Mouse (Mus musculus) inflammation-experienced regulatory T-cells, adult 16 weeks (primary cell): ENCODE measurements around the gene Wrb. TPM values are rescaled to one million over a fixed set of nuclear protein-coding genes. Genes with fewer than 3 reads are reported as not detected.

Source experiments
- polyA plus RNA-seq: library from polyadenylated mRNA; unstranded; fragments of 100-300 nt; shearing (Covaris generic); gene quantifications from one replicate; pipeline ENCODE4 v1.2.1, GENCODE M21; 2017

The Wrb gene
- 14.8 TPM for polyA plus RNA-seq

GRCm38 (mm10) chr16:96145110-96145800 is at the start of gene Wrb:
Wrb (plus strand) TSS chr16:96145407.

GRCm38 (mm10) chr16:96127657-96128344 is 17.4 kb upstream of the Wrb start, which contains the start of gene Hmgn1:
Hmgn1 (minus strand) TSS chr16:96127729.

DNA sequence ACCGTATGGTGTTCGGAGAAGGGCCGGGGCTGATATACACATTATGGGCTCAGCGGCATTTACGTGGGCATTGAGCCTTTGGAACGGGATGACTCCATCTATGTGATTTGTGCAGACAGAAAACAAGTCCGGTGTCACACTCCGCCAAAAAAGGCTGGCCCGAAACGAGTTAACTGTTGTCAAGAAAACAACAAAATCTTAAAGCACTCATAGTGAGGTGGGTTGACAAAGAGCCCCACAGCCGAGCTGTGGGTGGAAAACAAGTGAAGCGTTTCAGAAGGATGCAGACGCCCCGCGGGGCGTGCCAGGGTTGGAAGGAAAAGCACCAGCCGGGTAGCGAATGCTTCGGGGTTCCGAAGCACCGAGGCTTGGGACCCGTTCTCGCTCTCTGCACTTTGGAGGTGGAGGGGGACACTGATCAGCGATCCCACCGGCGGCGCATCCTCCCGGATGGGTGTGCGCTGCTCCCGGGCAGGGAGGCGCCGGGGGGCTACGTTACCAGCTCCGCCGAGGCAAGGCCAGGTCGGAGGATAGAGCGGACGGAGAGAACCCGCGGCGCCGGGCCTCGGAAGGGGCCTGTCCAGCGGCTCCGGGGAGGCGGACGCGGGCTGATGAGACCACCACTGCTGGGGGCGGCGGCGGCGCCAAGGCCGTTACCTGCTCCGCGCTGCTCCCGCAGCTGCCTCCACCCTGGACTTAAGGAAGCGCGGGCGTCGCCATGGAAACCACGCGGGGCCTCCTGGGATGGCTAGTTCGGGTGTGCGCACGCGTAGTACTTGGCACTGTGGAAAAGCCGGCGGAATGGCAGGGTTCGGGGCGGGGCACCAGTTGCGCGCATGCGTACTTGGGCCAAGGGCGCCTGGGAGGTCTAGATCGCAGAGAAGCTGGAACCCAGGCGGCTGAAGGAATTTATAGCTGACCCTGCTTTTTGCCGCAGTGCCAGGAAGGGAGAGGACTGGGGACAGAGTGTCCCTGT is 46.6 kb downstream of the Wrb start, which contains the start of gene Lca5l:
TSS of gene Lca5l (minus strand) at position 741 of the 976 bp plus-strand sequence.

DNA sequence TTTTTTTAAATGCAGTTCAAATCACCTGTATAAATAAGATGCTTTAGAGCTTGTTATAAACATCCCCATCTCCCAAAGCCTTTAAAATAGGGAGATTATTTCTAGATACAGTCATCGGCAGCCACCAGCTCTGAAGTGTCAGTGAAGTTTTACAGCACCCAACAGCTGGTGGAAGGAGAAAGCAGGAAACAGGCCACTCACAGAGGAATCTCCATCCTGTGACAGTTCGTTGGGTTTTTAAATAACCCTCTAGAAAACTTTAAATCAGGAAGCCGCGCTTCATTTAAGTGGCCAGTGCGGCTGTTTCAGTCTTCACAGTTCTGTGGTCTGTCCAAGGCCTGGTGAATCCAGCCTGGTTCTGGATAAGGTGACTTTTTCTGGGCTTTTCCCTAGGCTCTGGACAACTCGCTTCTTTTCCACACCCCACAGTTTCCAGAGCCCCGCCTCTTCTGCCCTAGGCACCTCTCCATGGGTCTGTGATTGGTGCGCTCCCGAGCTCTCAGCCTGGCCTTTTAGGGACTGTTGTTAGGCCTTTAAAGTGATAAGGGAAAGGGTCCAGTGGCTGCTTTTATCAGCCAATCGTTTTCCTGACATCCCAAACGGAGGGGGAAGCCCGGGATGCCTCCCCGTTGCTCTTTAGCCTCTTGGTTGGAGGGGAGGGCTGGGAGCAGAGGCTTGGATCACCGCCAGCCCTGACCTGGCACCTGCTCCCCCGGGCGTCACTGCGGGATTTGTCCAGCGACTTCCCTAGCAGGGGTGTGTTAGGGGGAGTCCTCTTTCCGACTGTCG is 54.9 kb downstream of the Wrb start, which contains the start of gene Sh3bgr:
TSS of gene Sh3bgr (plus strand) at position 538 of the 789 bp plus-strand sequence.

Other genes starting within 250 kb of the Wrb start
- 64.0 TPM for gene Psmg1, start 154.4 kb upstream of the Wrb start, polyA plus RNA-seq
- 32.5 TPM for gene Brwd1, start 62.9 kb upstream of the Wrb start, polyA plus RNA-seq
- 85.8 TPM for gene Hmgn1, start 17.7 kb upstream of the Wrb start, polyA plus RNA-seq
- not detected for gene Lca5l, start 46.9 kb downstream of the Wrb start, polyA plus RNA-seq
- gene Sh3bgr, start 55.0 kb downstream of the Wrb start, polyA plus RNA-seq = not detected
- gene B3galt5, start 90.4 kb downstream of the Wrb start, polyA plus RNA-seq = 3.6 TPM